ENCODE assay signal across 27 mouse cellular contexts in the genomic region with DNA sequence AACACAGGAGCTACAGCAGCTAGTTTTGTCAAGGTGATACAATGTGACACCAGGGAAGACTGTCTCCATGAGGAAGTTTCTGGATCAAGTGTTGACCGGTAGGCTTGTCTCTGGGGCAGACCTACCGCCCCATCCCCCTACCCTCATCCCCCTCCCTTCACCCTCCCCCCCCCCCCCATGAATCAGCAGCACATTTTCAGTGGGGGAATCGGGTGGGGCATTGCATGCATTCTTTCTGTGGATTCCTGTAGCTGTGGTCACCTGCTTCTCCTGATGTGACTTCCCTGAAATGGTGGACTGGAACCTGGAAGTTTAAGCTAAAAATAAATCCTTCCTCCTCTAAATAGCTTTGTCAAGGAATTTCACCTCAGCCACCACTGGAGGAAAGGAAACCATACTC. TPM values are rescaled to one million over a fixed set of nuclear protein-coding genes. Genes with fewer than 3 reads are reported as not detected.
DNase-seq lines count a peak whose midpoint lies in the region; ATAC-seq and TF ChIP-seq lines count a peak whose summit lies in the region.
"Had no signal": no experiment of that assay in that cellular context is flagged by ENCODE, and none has a peak within 500 bp of the region (broad histone marks: within the 10 kb centered on the region; RNA-seq: fewer than 3 reads in every experiment).

No protein-coding gene starts in this region.

- H3K27ac ChIP-seq in ES-Bruce4 (ENCODE audit: insufficient read depth, low read length) = peak overlapping the region; percentile 82
- H3K27ac ChIP-seq in ES-E14 (ENCODE audit: insufficient read depth, low read depth, low read length, poor library complexity, severe bottlenecking) = peak overlapping the region; percentile 29; the same call in 1 of the 2 replicates
- H3K27ac ChIP-seq: embryonic facial prominence, embryonic 13.5 days; embryonic facial prominence, embryonic 15.5 days; forebrain, embryonic 10.5 days; forebrain, embryonic 12.5 days had no signal

- TF ChIP-seq EP300 in ES-Bruce4 (IDR thresholded peaks at IDR 0.05; ENCODE audit: insufficient read depth, low read depth, low read length) = peak; percentile 62; the same call in 1 of the 2 replicates

- H3K4me3 ChIP-seq in ES-Bruce4 (ENCODE audit: low read depth, low read length) (no peak overlapping the region), ES-E14 (ENCODE audit: insufficient read depth in 1 of 2, low read depth in 1 of 2, low read length in 2 of 2, poor library complexity in 1 of 2, severe bottlenecking in 1 of 2) (no peak overlapping the region)
- H3K4me3 ChIP-seq: embryonic facial prominence, embryonic 13.5 days; embryonic facial prominence, embryonic 15.5 days; erythroblast, embryonic 14.5 days; forebrain, embryonic 10.5 days; forebrain, embryonic 12.5 days had no signal

- ATAC-seq in megakaryocyte, adult 5-6 weeks (ENCODE audit: poor library complexity, severe bottlenecking) = no peak
- ATAC-seq: CD4-positive, CD25-positive, alpha-beta regulatory T cell, adult 4 months; forebrain, embryonic 14.5 days; forebrain, embryonic 16.5 days had no signal

- H3K27me3 ChIP-seq in ES-Bruce4 (ENCODE audit: control insufficient read depth, insufficient read depth, low read length, poor library complexity, severe bottlenecking) = no peaks in the 10 kb centered on the region
- H3K27me3 ChIP-seq: CH12.LX; embryonic facial prominence, embryonic 13.5 days; embryonic facial prominence, embryonic 15.5 days; forebrain, embryonic 12.5 days had no signal

- H3K9me3 ChIP-seq in ES-Bruce4 (replicated peaks; ENCODE audit: control insufficient read depth, insufficient read depth, low read length, poor library complexity, severe bottlenecking) = no peaks in the 10 kb centered on the region
- no peaks in the 10 kb centered on the region for H3K9me3 ChIP-seq in ES-E14 (ENCODE audit: control insufficient read depth, insufficient read depth, low read depth, low read length)
- H3K9me3 ChIP-seq: embryonic facial prominence, embryonic 13.5 days; embryonic facial prominence, embryonic 15.5 days; forebrain, embryonic 10.5 days; forebrain, embryonic 12.5 days had no signal

- H3K36me3 ChIP-seq in ES-Bruce4 (ENCODE audit: control insufficient read depth, insufficient read depth, low read length, poor library complexity, severe bottlenecking) (no peaks in the 10 kb centered on the region), ES-E14 (ENCODE audit: control insufficient read depth, insufficient read depth, low read length, poor library complexity, severe bottlenecking) (no peaks in the 10 kb centered on the region)
- H3K36me3 ChIP-seq: embryonic facial prominence, embryonic 13.5 days; embryonic facial prominence, embryonic 15.5 days; forebrain, embryonic 10.5 days; forebrain, embryonic 12.5 days had no signal

- H3K9ac ChIP-seq in ES-Bruce4 (ENCODE audit: low read depth, poor library complexity, severe bottlenecking) (no peak overlapping the region), ES-E14 (ENCODE audit: insufficient read depth, low read depth, low read length, poor library complexity, severe bottlenecking) (peak overlapping the region; percentile 23; the same call in 1 of the 2 replicates)
- H3K9ac ChIP-seq: embryonic facial prominence, embryonic 13.5 days; embryonic facial prominence, embryonic 15.5 days; forebrain, embryonic 12.5 days had no signal

- in situ Hi-C loops in ES-E14 (cut with MboI; ENCODE audit: low sequenced_read_pairs in 2 of 2, unreplicated experiment in 2 of 2) = no loop called here

- H3K4me1 ChIP-seq in ES-Bruce4 (ENCODE audit: control insufficient read depth, insufficient read depth, low read length) (peaks cover 12% of the 10 kb centered on the region), ES-E14 (ENCODE audit: control insufficient read depth in 2 of 2, insufficient read depth in 2 of 2, low read length in 2 of 2, poor library complexity in 1 of 2) (peaks cover 7 to 18% of the 10 kb centered on the region in 2 experiments; a peak in 3 of 4 replicates)
- H3K4me1 ChIP-seq: forebrain, embryonic 10.5 days; forebrain, embryonic 12.5 days had no signal

- DNase-seq in 3T3-L1 (ENCODE audit: low read depth, low spot score) = peak; percentile 31
- no peak for DNase-seq in ES-E14 (ENCODE audit: low read depth, low spot score)
- DNase-seq in ZHBTc4 (ENCODE audit: low read depth, low spot score) = peak; percentile 80
- no peak for DNase-seq in kidney, adult 18-20 months
- no peak for DNase-seq in gastrocnemius, postnatal 10 days
- DNase-seq: adrenal gland, adult 2 months; adrenal gland, postnatal 10 days; adrenal gland, postnatal 25 days; B cell, adult 2 months; cerebellum, adult 11 months; cerebellum, adult 18-20 months; cerebellum, adult 8-10 months; cerebellum, adult 9-11 months; cerebellum, postnatal 14 days; cerebellum, postnatal 36 days; embryo, embryonic 11 days had no signal

- no peak for TF ChIP-seq POLR2A in ES-Bruce4 (IDR thresholded peaks at IDR 0.05; ENCODE audit: insufficient read depth, low read length)

- TF ChIP-seq CTCF in ES-Bruce4 (IDR thresholded peaks at IDR 0.05; ENCODE audit: low read depth, low read length) = no peak

TF ChIP-seq in ES-E14, 5 proteins besides CTCF, POLR2A, EP300 and RAD21:
- TF ChIP-seq ZNF384 (IDR thresholded peaks at IDR 0.05; ENCODE audit: low read depth, low read length) = peak; percentile 77; the same call in 1 of the 2 replicates
- no peak for TF ChIP-seq HCFC1 (IDR thresholded peaks at IDR 0.05; ENCODE audit: borderline replicate concordance, insufficient read depth, low read length)
TF ChIP-seq in ES-E14: peak in this region for 1.

RNA-seq across cellular contexts. Expression of gene Fem1b, which starts 7.8 kb away (rescaled TPM):
- 189 and 201 TPM in 2 replicates for polyA plus RNA-seq in ES-Bruce4 (2011; ENCODE audit: insufficient read depth, insufficient read length, low read depth, missing spikeins)
- 73.0 and 94.4 TPM in 2 replicates for total RNA-seq in ES-E14 (2012; rRNA removed)
- 10 to 100 TPM; 20.2 to 24.2 TPM for total RNA-seq in gastrocnemius, postnatal 10 days (2021)
- 14.9 and 15.2 TPM in 2 replicates for total RNA-seq in megakaryocyte, adult 5-6 weeks (2015)
- total RNA-seq in megakaryocyte, adult 5-6 weeks (2017) = 29.3 and 31.6 TPM in 2 replicates

RNA-seq across cellular contexts. Expression of gene Cln6, which starts 19.1 kb away (rescaled TPM):
- 91.1 and 93.8 TPM in 2 replicates for polyA plus RNA-seq in ES-Bruce4 (2011; ENCODE audit: insufficient read depth, insufficient read length, low read depth, missing spikeins)
- total RNA-seq in ES-E14 (2012; rRNA removed) = 19.4 and 33.7 TPM in 2 replicates
- total RNA-seq in gastrocnemius, postnatal 10 days (2021) = 10 to 100 TPM; 12.1 to 13.1 TPM
- total RNA-seq in megakaryocyte, adult 5-6 weeks (2015) = 38.1 and 51.5 TPM in 2 replicates
- 24.7 and 27.3 TPM in 2 replicates for total RNA-seq in megakaryocyte, adult 5-6 weeks (2017)

RNA-seq across cellular contexts. Expression of gene Calml4, which starts 38.4 kb away (rescaled TPM):
- polyA plus RNA-seq in ES-Bruce4 (2011; ENCODE audit: insufficient read depth, insufficient read length, low read depth, missing spikeins) = 11.7 and 16.7 TPM in 2 replicates
- total RNA-seq in ES-E14 (2012; rRNA removed) = 10.2 and 23.9 TPM in 2 replicates
- 1 to 10 TPM; 7.1 TPM for total RNA-seq in gastrocnemius, postnatal 10 days (2021)
- total RNA-seq in megakaryocyte, adult 5-6 weeks (2015) = not detected in 2 replicates
- total RNA-seq in megakaryocyte, adult 5-6 weeks (2017) = 1.2 TPM in 1 of 2 replicates, not detected in the other
- total RNA-seq: CH12.LX had no signal
- polyA plus RNA-seq: erythroblast, embryonic 14.5 days had no signal

Comparison
In these comparisons a context has a peak if more than half of its experiments do, and no peak if none do; other contexts are left out.
1. DNase-seq: peak in 3T3-L1 (single experiment) and ZHBTc4 (single experiment); none in ES-E14 (single experiment), kidney, adult 18-20 months (single experiment) and gastrocnemius, postnatal 10 days (single experiment).